Mouse (Mus musculus): ENCODE measurements at regions not wholly inside any gene's neighbourhood (a gene's known extent, or its start where the extent isn't known, plus 50 kb on each side); places are given as distances from the start of the nearest gene placed in this dataset.

GRCm38 (mm10) chr9:111869801-111870382 lies 179.7 kb upstream of the Stac start:
- no peak for TF ChIP-seq CTCF (IDR thresholded peaks at IDR 0.05; ENCODE audit: control insufficient read depth, insufficient read depth, low read length)
- no peak overlapping the region for H3K27ac ChIP-seq (ENCODE audit: control insufficient read depth, insufficient read depth, low read depth, low read length, poor library complexity)
- H3K4me3 ChIP-seq (replicated peaks; ENCODE audit: control insufficient read depth, low read depth, low read length), result no peak overlapping the region
- H3K4me1 ChIP-seq (ENCODE audit: control insufficient read depth, insufficient read depth, low read length), result no peaks in the 10 kb centered on the region
- 67% methylated on average over 4 of the region's 4 CpGs for WGBS

GRCm38 (mm10) chr9:111858051-111858450 lies 167.9 kb upstream of the Stac start:
- 63% methylated on average over 2 of the region's 2 CpGs for WGBS
- H3K4me1 ChIP-seq (ENCODE audit: control insufficient read depth, insufficient read depth, low read length), result no peaks in the 10 kb centered on the region
- no peak overlapping the region for H3K4me3 ChIP-seq (replicated peaks; ENCODE audit: control insufficient read depth, low read depth, low read length)
- H3K27ac ChIP-seq (ENCODE audit: control insufficient read depth, insufficient read depth, low read depth, low read length, poor library complexity), result no peak overlapping the region
- no peak for TF ChIP-seq CTCF (IDR thresholded peaks at IDR 0.05; ENCODE audit: control insufficient read depth, insufficient read depth, low read length)
- TF ChIP-seq POLR2A (IDR thresholded peaks at IDR 0.05; ENCODE audit: borderline replicate concordance, control insufficient read depth, low read depth, low read length), result no peak

- Histone ChIP-seq H3K4me1 (ENCODE audit: control insufficient read depth, insufficient read depth, low read length) (no peaks in the 10 kb centered on the region), H3K4me3 (replicated peaks; ENCODE audit: control insufficient read depth, low read depth, low read length) (no peak overlapping the region), H3K27ac (ENCODE audit: control insufficient read depth, insufficient read depth, low read depth, low read length, poor library complexity) (no peak overlapping the region)
- TF ChIP-seq CTCF (IDR thresholded peaks at IDR 0.05; ENCODE audit: control insufficient read depth, insufficient read depth, low read length), result no peak
- no peak for TF ChIP-seq POLR2A (IDR thresholded peaks at IDR 0.05; ENCODE audit: borderline replicate concordance, control insufficient read depth, low read depth, low read length)
- 81% methylated on average over 7 of the region's 7 CpGs for WGBS
Observed at GRCm38 (mm10) chr9:111854976-111855375, 164.8 kb upstream of the Stac start.

- TF ChIP-seq POLR2A (IDR thresholded peaks at IDR 0.05; ENCODE audit: borderline replicate concordance, control insufficient read depth, low read depth, low read length), result no peak
- no peak for TF ChIP-seq CTCF (IDR thresholded peaks at IDR 0.05; ENCODE audit: control insufficient read depth, insufficient read depth, low read length)
- H3K4me1 ChIP-seq (ENCODE audit: control insufficient read depth, insufficient read depth, low read length), result no peaks in the 10 kb centered on the region
- no peak overlapping the region for H3K27ac ChIP-seq (ENCODE audit: control insufficient read depth, insufficient read depth, low read depth, low read length, poor library complexity)
- 81% methylated on average over 10 of the region's 10 CpGs for whole genome bisulfite sequencing
- no peak overlapping the region for H3K4me3 ChIP-seq (replicated peaks; ENCODE audit: control insufficient read depth, low read depth, low read length)
Observed at GRCm38 (mm10) chr9:111846366-111846765, 156.2 kb upstream of the Stac start.

- TF ChIP-seq POLR2A (IDR thresholded peaks at IDR 0.05; ENCODE audit: borderline replicate concordance, control insufficient read depth, low read depth, low read length) (no peak), CTCF (IDR thresholded peaks at IDR 0.05; ENCODE audit: control insufficient read depth, insufficient read depth, low read length) (no peak)
- H3K4me3 ChIP-seq (replicated peaks; ENCODE audit: control insufficient read depth, low read depth, low read length), result no peak overlapping the region
- H3K4me1 ChIP-seq (ENCODE audit: control insufficient read depth, insufficient read depth, low read length), result no peaks in the 10 kb centered on the region
- WGBS, result 75% methylated on average over 6 of the region's 6 CpGs
- H3K27ac ChIP-seq (ENCODE audit: control insufficient read depth, insufficient read depth, low read depth, low read length, poor library complexity), result no peak overlapping the region
Observed at GRCm38 (mm10) chr9:111841151-111841550, 151.0 kb upstream of the Stac start.

- Histone ChIP-seq H3K4me1 (ENCODE audit: control insufficient read depth, insufficient read depth, low read length) (no peaks in the 10 kb centered on the region), H3K4me3 (replicated peaks; ENCODE audit: control insufficient read depth, low read depth, low read length) (no peak overlapping the region), H3K27ac (ENCODE audit: control insufficient read depth, insufficient read depth, low read depth, low read length, poor library complexity) (no peak overlapping the region)
- 71% methylated on average over 7 of the region's 7 CpGs for WGBS
- TF ChIP-seq CTCF (IDR thresholded peaks at IDR 0.05; ENCODE audit: control insufficient read depth, insufficient read depth, low read length), result no peak
- TF ChIP-seq POLR2A (IDR thresholded peaks at IDR 0.05; ENCODE audit: borderline replicate concordance, control insufficient read depth, low read depth, low read length), result no peak
Observed at GRCm38 (mm10) chr9:111838069-111838820, 148.1 kb upstream of the Stac start.

- 89% methylated on average over 1 of the region's 1 CpGs for WGBS
- Histone ChIP-seq H3K4me3 (replicated peaks; ENCODE audit: control insufficient read depth, low read depth, low read length) (no peak overlapping the region), H3K4me1 (ENCODE audit: control insufficient read depth, insufficient read depth, low read length) (no peaks in the 10 kb centered on the region), H3K27ac (ENCODE audit: control insufficient read depth, insufficient read depth, low read depth, low read length, poor library complexity) (no peak overlapping the region)
- TF ChIP-seq POLR2A (IDR thresholded peaks at IDR 0.05; ENCODE audit: borderline replicate concordance, control insufficient read depth, low read depth, low read length) (no peak), CTCF (IDR thresholded peaks at IDR 0.05; ENCODE audit: control insufficient read depth, insufficient read depth, low read length) (no peak)
Observed at GRCm38 (mm10) chr9:111822094-111822493, 131.9 kb upstream of the Stac start.

GRCm38 (mm10) chr9:111817461-111817860 lies 127.3 kb upstream of the Stac start:
- WGBS, result 68% methylated on average over 4 of the region's 4 CpGs
- Histone ChIP-seq H3K4me1 (ENCODE audit: control insufficient read depth, insufficient read depth, low read length) (no peaks in the 10 kb centered on the region), H3K27ac (ENCODE audit: control insufficient read depth, insufficient read depth, low read depth, low read length, poor library complexity) (no peak overlapping the region), H3K4me3 (replicated peaks; ENCODE audit: control insufficient read depth, low read depth, low read length) (no peak overlapping the region)
- TF ChIP-seq POLR2A (IDR thresholded peaks at IDR 0.05; ENCODE audit: borderline replicate concordance, control insufficient read depth, low read depth, low read length) (no peak), CTCF (IDR thresholded peaks at IDR 0.05; ENCODE audit: control insufficient read depth, insufficient read depth, low read length) (no peak)

Measured in bone marrow, adult 2 months (tissue).